Mouse (Mus musculus) midbrain, embryonic 16.5 days (tissue): ENCODE measurements around the gene Olfr635. TPM values are rescaled to one million over a fixed set of nuclear protein-coding genes. Genes with fewer than 3 reads are reported as not detected.
"Not testable (repeated sequence)": the region's sequence is repeated elsewhere in the genome, so short reads cannot be mapped to it uniquely, and the experiment has no call there.

ENCODE experiments used
- ATAC-seq: fragments of 200-750 bp; cut with Nextera tagmentation; 2 replicates; pipeline ENCODE4 v1.8.0; 2017; ENCODE audit warnings: moderate TSS enrichment
- H3K27ac ChIP-seq: fragments of 300-500 bp; sonication (generic); 2 replicates; pipeline ENCODE4 v1.5.1; 2014; ENCODE audit warnings: mild to moderate bottlenecking, low read length, mixed read lengths
- H3K27me3 ChIP-seq: fragments of 300-500 bp; sonication (generic); 2 replicates; pipeline ENCODE4 v1.6.1; 2014; ENCODE audit warnings: low read depth, low read length, mixed read lengths; ENCODE audit not compliant: control insufficient read depth, insufficient read depth
- H3K36me3 ChIP-seq: fragments of 300-500 bp; sonication (generic); 2 replicates; pipeline ENCODE4 v1.6.1; 2014; ENCODE audit warnings: mild to moderate bottlenecking, low read length, moderate library complexity, mixed read lengths; ENCODE audit not compliant: control insufficient read depth, insufficient read depth
- H3K4me1 ChIP-seq: fragments of 300-500 bp; sonication (generic); 2 replicates; pipeline ENCODE4 v1.6.1; 2014; ENCODE audit warnings: mild to moderate bottlenecking, low read length, mixed read lengths; ENCODE audit not compliant: control insufficient read depth, insufficient read depth
- H3K4me2 ChIP-seq: fragments of 300-500 bp; sonication (generic); 2 replicates; pipeline ENCODE4 v1.6.1; 2014; ENCODE audit warnings: mild to moderate bottlenecking, low read length, mixed read lengths
- H3K4me3 ChIP-seq: fragments of 300-500 bp; sonication (generic); 2 replicates; pipeline ENCODE4 v1.5.1; 2014; ENCODE audit warnings: low read depth, mild to moderate bottlenecking, low read length, moderate library complexity, mixed read lengths
- H3K9ac ChIP-seq: fragments of 300-500 bp; sonication (generic); 2 replicates; pipeline ENCODE4 v1.6.1; 2014; ENCODE audit warnings: low read depth, low read length, mixed read lengths
- H3K9me3 ChIP-seq: fragments of 300-500 bp; sonication (generic); replicated peaks from 2 replicates; pipeline ENCODE4 v1.6.1; 2014; ENCODE audit warnings: mild to moderate bottlenecking, low read length, mixed read lengths; ENCODE audit not compliant: control insufficient read depth, poor library complexity, severe bottlenecking
- WGBS: fragments of 180-500 bp; shearing (Covaris S2); extraction: QIAGEN DNeasy Blood & Tissue Kit; methylation state at CpG from one replicate; pipeline ENCODE4 v1.1.7; 2014; 5-methylcytosine and 5-hydroxymethylcytosine counted together
- polyA plus RNA-seq: library from polyadenylated mRNA; unstranded; fragments of >200 nt; fragmentation: Nextera tagmentation; extraction: Ambion mirVana; gene quantifications from 2 replicates; pipeline ENCODE4 v1.2.1, GENCODE M21; 2015

The Olfr635 gene
- 0.03 TPM in 1 of 2 replicates, not detected in the other for polyA plus RNA-seq

GRCm38 (mm10) chr7:103970852-103971251 lies at the start of gene Olfr635:
Gene Olfr635, plus strand, starts transcription at chr7:103971152.
- no peak within 1 kb of the TSS for H3K9ac ChIP-seq
- no peaks in the 10 kb centered on the region for H3K4me1 ChIP-seq
- H3K4me3 ChIP-seq = no peak within 1 kb of the TSS
- H3K27me3 ChIP-seq = no peaks in the 10 kb centered on the region
- 63% methylated on average over 1 of the region's 1 CpGs for WGBS
- no peaks in the 10 kb centered on the region for H3K9me3 ChIP-seq
- no peaks in the 10 kb centered on the region for H3K36me3 ChIP-seq
- ATAC-seq = no peak
- H3K27ac ChIP-seq = no peak within 1 kb of the TSS
- H3K4me2 ChIP-seq = no peak within 1 kb of the TSS

- no peaks in the 10 kb centered on the region for H3K4me1 ChIP-seq
- no peaks in the 10 kb centered on the region for H3K27me3 ChIP-seq
- no peak for ATAC-seq
Observed at GRCm38 (mm10) chr7:103928525-103928924, 42.4 kb upstream of the Olfr635 start, which contains the start of gene Olfr631. Gene Olfr631, plus strand, starts transcription at chr7:103928825.

GRCm38 (mm10) chr7:103934264-103934663 lies 36.7 kb upstream of the Olfr635 start, which contains the start of gene Olfr632:
Gene Olfr632, plus strand, starts transcription at chr7:103934347.
- Histone ChIP-seq H3K9ac (no peak within 1 kb of the TSS), H3K4me1 (no peaks in the 10 kb centered on the region), H3K27ac (no peak within 1 kb of the TSS), H3K4me3 (no peak within 1 kb of the TSS), H3K9me3 (no peaks in the 10 kb centered on the region), H3K27me3 (no peaks in the 10 kb centered on the region), H3K4me2 (no peak within 1 kb of the TSS), H3K36me3 (no peaks in the 10 kb centered on the region)
- 79% methylated on average over 2 of the region's 2 CpGs for WGBS
- no peak for ATAC-seq

More at GRCm38 (mm10) chr7:103928525-103928924, 42.4 kb upstream of the Olfr635 start, which contains the start of gene Olfr631:
- Histone ChIP-seq H3K27ac (no peak within 1 kb of the TSS), H3K9ac (no peak within 1 kb of the TSS), H3K4me3 (no peak within 1 kb of the TSS), H3K4me2 (no peak within 1 kb of the TSS), H3K9me3 (no peaks in the 10 kb centered on the region), H3K36me3 (no peaks in the 10 kb centered on the region)

DNA sequence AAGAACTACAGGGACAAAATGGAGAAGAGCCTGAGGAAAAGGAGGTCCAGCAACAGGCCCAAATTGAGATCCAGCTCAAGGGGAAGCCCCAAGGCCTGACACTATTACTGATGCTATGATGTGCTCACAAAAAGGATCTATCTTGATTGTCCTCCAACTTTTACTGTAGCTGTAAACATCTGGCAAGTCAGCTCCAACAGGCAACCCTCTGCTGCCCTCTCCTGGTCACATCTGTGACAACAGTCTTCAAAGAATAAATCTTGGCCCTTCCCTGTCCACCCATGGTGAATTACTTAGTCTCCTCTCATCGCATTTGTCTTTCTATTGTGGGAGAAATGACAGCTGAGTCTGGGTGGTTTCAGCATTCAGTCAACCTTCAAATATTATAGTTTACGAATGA lies 28.2 kb upstream of the Olfr635 start:
- WGBS = 23% methylated on average over 2 of the region's 2 CpGs
- no peak overlapping the region for H3K9ac ChIP-seq
- no peak for ATAC-seq
- H3K9me3 ChIP-seq = no peaks in the 10 kb centered on the region
- no peak overlapping the region for H3K4me2 ChIP-seq
- H3K36me3 ChIP-seq = no peaks in the 10 kb centered on the region
- H3K4me3 ChIP-seq = no peak overlapping the region
- H3K27ac ChIP-seq = no peak overlapping the region
- H3K27me3 ChIP-seq = no peaks in the 10 kb centered on the region
- H3K4me1 ChIP-seq = no peaks in the 10 kb centered on the region

DNA sequence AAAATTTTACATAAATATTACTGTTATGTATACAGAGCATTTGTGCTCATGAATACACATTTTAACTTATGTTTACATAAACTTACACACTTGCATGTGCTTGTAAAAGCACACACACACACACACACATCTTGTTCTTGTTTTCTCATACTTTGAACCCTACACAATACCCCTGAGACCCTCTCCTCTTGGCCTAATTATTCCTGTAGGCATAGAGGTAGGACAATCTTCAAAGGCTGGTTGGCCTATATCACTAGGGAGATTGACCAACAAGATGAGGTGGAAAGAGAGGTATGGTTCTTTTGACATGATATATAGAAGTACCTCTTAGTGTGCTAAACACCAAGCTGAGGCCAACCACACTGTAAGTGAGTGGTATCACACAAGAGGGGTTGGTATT lies 26.8 kb upstream of the Olfr635 start, which contains the start of gene Olfr633:
Gene Olfr633, plus strand, starts transcription at position 301 of the 400 bp plus-strand sequence.
- Histone ChIP-seq H3K9ac (no peak within 1 kb of the TSS), H3K4me1 (no peaks in the 10 kb centered on the region), H3K9me3 (no peaks in the 10 kb centered on the region), H3K4me2 (no peak within 1 kb of the TSS), H3K27ac (no peak within 1 kb of the TSS), H3K36me3 (no peaks in the 10 kb centered on the region), H3K27me3 (no peaks in the 10 kb centered on the region), H3K4me3 (no peak within 1 kb of the TSS)
- no peak for ATAC-seq

DNA sequence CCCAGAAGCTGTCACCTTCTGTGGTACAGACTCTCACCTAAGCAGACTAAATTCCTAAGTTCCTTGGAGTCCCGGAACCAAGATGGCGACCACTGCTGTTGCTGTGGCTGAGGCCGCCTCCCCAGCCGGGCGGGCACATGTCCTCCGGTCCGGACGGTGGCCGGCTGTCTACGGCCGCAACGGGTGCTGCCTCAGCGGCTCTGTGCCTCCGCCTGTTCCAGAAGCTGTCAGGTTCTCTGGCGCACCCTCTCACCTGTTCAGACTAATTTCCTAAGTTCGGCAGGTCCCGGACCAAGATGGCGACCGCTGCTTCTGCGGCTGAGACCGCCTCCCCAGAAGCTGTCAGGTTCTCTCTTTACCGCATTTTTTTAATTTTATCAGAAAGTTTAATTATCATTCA lies 4.1 kb upstream of the Olfr635 start:
- not testable (repeated sequence) for H3K4me2 ChIP-seq, ATAC-seq, H3K27ac ChIP-seq, H3K36me3 ChIP-seq, H3K27me3 ChIP-seq, H3K4me3 ChIP-seq, H3K9ac ChIP-seq, H3K4me1 ChIP-seq, H3K9me3 ChIP-seq
- WGBS = 97% methylated on average over 22 of the region's 22 CpGs

DNA sequence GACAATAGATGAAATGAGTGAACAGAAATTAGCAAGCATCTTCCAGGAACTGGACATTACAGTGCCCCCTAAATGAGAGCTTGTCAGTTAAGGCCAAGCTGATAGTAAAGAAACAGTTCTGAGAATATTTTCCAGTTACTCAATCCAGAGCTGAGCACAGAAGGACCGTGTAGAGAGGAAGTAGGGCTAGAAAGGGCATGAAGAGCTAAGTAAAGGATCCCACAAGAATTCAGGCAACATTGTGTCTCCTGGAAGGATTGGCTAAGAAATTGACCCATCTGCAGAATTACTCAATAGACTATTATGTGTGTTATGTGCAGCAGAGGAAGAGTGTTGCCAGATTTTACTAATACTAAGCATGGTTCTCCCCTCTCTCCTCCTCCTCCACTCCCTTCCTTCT lies 830 bp downstream of the Olfr635 start:
- H3K9ac ChIP-seq = no peak overlapping the region
- H3K27me3 ChIP-seq = no peaks in the 10 kb centered on the region
- no peaks in the 10 kb centered on the region for H3K36me3 ChIP-seq
- no peaks in the 10 kb centered on the region for H3K4me1 ChIP-seq
- H3K27ac ChIP-seq = no peak overlapping the region
- no peaks in the 10 kb centered on the region for H3K9me3 ChIP-seq
- 71% methylated on average over 1 of the region's 1 CpGs for WGBS
- no peak for ATAC-seq
- no peak overlapping the region for H3K4me2 ChIP-seq
- no peak overlapping the region for H3K4me3 ChIP-seq

GRCm38 (mm10) chr7:103998446-103998845 lies 27.5 kb downstream of the Olfr635 start, which contains the start of gene Olfr638:
Gene Olfr638, plus strand, starts transcription at chr7:103998746.
- Histone ChIP-seq H3K4me3 (no peak within 1 kb of the TSS), H3K27ac (no peak within 1 kb of the TSS), H3K36me3 (no peaks in the 10 kb centered on the region), H3K4me1 (no peaks in the 10 kb centered on the region), H3K4me2 (no peak within 1 kb of the TSS), H3K27me3 (no peaks in the 10 kb centered on the region), H3K9ac (no peak within 1 kb of the TSS), H3K9me3 (no peaks in the 10 kb centered on the region)
- no peak for ATAC-seq

DNA sequence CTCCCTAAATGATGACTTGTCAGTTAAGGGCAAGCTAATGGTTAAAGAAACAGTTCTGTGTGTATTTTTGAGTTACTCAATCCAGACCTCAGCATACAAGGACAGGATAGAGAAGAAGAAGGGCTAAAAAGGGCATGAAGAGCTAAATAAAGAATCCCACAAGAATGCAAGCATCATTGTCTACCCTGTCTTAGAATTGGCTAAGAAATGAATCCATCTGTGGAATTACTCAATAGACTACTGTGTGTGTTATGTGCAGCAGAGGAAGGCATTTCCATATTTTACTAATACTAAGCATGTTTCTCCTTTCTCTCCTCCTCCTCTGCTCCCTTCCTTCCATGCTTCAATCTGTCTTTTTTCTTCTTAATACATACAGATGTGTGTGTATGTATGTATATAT lies 28.2 kb downstream of the Olfr635 start:
- ATAC-seq = no peak
- Histone ChIP-seq H3K27ac (no peak overlapping the region), H3K9ac (no peak overlapping the region)

More for the DNA sequence above, 28.2 kb downstream of the Olfr635 start:
- H3K4me1 ChIP-seq = no peaks in the 10 kb centered on the region
- no peaks in the 10 kb centered on the region for H3K9me3 ChIP-seq
- no peaks in the 10 kb centered on the region for H3K27me3 ChIP-seq
- H3K4me2 ChIP-seq = no peak overlapping the region
- no peak overlapping the region for H3K4me3 ChIP-seq
- H3K36me3 ChIP-seq = no peaks in the 10 kb centered on the region
